Mouse (Mus musculus) heart, adult 2 months (tissue): Measurements from ENCODE around the gene Gm13691.

Source experiments
- CTCF ChIP-seq: fragments of 200-600 bp; IDR thresholded peaks from 2 replicates; pipeline ENCODE4 v1.8.1; 2022; ENCODE audit warnings: antibody characterized with exemption, mild to moderate bottlenecking, moderate library complexity
- EP300 ChIP-seq: fragments of 200-500 bp; IDR thresholded peaks from 2 replicates; pipeline ENCODE4 v1.6.1; 2011; ENCODE audit warnings: low read depth, low read length, control low read depth; ENCODE audit not compliant: insufficient read depth

DNA sequence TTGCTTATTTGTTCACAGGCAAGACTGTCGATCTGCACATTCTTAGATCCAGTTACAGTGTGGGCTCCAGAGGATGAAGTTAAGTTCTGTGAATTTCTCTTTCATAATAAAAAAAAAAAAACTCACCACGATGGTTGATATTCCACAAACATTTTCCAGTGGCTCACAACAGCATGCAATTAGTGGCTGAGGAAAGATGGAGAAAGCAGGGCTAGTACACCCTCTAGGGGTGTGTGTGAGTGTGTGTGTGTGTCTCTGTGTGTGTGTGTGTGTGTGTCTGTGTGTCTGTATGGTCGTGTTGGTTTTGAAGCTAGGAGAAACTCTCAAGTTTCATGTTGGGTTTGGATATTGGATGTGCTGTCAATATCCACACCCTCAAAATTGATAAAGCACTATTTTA is 49.0 kb upstream of the Gm13691 start:
- TF ChIP-seq CTCF: no peak
- TF ChIP-seq EP300: no peak
